Mouse (Mus musculus) lung, embryonic 14.5 days (tissue): Measurements from ENCODE around the gene Trp53bp1. TPM values are rescaled to one million over a fixed set of nuclear protein-coding genes. Genes with fewer than 3 reads are reported as not detected.

ENCODE experiments used
- ATAC-seq: fragments of 200-750 bp; cut with Nextera tagmentation; 2 replicates; pipeline ENCODE4 v1.8.0; 2017; ENCODE audit warnings: mild to moderate bottlenecking, moderate TSS enrichment, moderate library complexity; ENCODE audit not compliant: insufficient read depth
- DNase-seq: peaks from one replicate; pipeline ENCODE4 v3.0.0-alpha.2; 2015
- H3K27ac ChIP-seq: fragments of 300-500 bp; sonication (generic); 2 replicates; pipeline ENCODE4 v1.5.1; 2014; ENCODE audit warnings: low read depth, mild to moderate bottlenecking, moderate library complexity
- H3K27me3 ChIP-seq: fragments of 300-500 bp; sonication (generic); 2 replicates; pipeline ENCODE4 v1.6.1; 2014; ENCODE audit warnings: low read length, control low read depth; ENCODE audit not compliant: insufficient read depth
- H3K36me3 ChIP-seq: fragments of 300-500 bp; sonication (generic); 2 replicates; pipeline ENCODE4 v1.6.1; 2014; ENCODE audit warnings: control low read depth; ENCODE audit not compliant: insufficient read depth
- H3K4me1 ChIP-seq: fragments of 300-500 bp; sonication (generic); 2 replicates; pipeline ENCODE4 v1.6.1; 2014; ENCODE audit warnings: antibody characterized with exemption, control low read depth; ENCODE audit not compliant: insufficient read depth
- H3K4me2 ChIP-seq: fragments of 300-500 bp; sonication (generic); 2 replicates; pipeline ENCODE4 v1.6.1; 2014; ENCODE audit warnings: mild to moderate bottlenecking
- H3K4me3 ChIP-seq: fragments of 300-500 bp; sonication (generic); 2 replicates; pipeline ENCODE4 v1.5.1; 2014; ENCODE audit warnings: low read depth, low read length
- H3K9ac ChIP-seq: fragments of 300-500 bp; sonication (generic); 2 replicates; pipeline ENCODE4 v1.6.1; 2014
- H3K9me3 ChIP-seq: fragments of 300-500 bp; sonication (generic); 2 replicates; pipeline ENCODE4 v1.6.1; 2016; ENCODE audit warnings: low read depth, low read length, control low read depth
- CTCF ChIP-seq: IDR thresholded peaks from 2 replicates; pipeline ENCODE4 v1.5.1; 2016; ENCODE audit warnings: antibody characterized with exemption, low read depth
- WGBS: fragments of 180-500 bp; shearing (Covaris S2); extraction: QIAGEN DNeasy Blood & Tissue Kit; methylation state at CpG from one replicate; pipeline ENCODE4 v1.1.7; 2014; 5-methylcytosine and 5-hydroxymethylcytosine counted together
- polyA plus RNA-seq: library from polyadenylated mRNA; unstranded; fragments of >200 nt; fragmentation: Nextera tagmentation; extraction: Ambion mirVana; gene quantifications from 2 replicates; pipeline ENCODE4 v1.2.1, GENCODE M21; 2014

Trp53bp1 gene
- polyA plus RNA-seq, 1 experiment from 2014 or later = 73.6 TPM

DNA sequence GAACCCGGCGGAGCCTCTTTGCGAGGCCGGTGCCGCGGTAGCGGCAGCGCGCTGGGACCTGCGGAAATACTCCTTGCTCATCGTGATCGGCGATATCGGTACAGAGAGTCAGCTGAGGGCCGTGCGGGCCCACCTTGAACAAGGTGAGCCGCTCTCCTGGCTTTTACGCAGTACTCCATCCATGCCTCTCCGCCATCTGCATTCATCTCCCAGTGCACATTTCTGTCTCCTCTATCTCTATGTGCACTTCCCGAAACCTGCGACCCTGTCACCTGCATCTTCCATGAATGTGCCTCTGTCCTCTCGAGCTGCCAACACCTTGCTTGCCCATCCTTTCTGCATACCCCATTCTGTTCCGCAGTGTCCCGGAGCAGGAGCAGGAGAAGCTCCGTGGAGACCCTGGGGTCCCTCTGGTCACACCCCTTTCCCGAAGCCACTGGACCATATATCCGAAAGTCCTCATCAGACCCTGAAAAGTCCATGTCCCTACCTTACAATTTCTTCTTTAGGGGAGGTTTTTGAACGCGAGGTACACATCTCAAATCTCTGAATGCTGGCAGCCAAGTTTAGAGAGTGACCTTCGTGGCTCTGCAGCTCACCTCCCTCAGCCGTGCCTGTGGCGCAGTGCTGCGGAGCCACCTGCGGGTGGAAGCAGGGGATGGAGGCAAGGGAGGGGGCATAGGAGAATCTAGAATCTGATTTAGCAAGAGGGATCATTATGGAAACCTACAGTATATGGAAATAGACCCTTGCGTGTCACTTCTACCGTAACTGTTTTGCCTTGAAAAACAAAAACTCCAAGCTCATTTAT lies 18.7 kb upstream of the Trp53bp1 start:
- Histone ChIP-seq H3K27me3 (peaks cover 24% of the 10 kb centered on the region), H3K4me2 (peak overlapping the region; percentile 79), H3K9ac (peak overlapping the region; percentile 18), H3K4me3 (peak overlapping the region; percentile 38), H3K9me3 (no peaks in the 10 kb centered on the region), H3K4me1 (peaks cover 13% of the 10 kb centered on the region), H3K36me3 (no peaks in the 10 kb centered on the region), H3K27ac (no peak overlapping the region)
- 4% methylated on average over 36 of the region's 36 CpGs for WGBS
- no peak for DNase-seq
- TF ChIP-seq CTCF = no peak
- peak; percentile 62 for ATAC-seq

DNA sequence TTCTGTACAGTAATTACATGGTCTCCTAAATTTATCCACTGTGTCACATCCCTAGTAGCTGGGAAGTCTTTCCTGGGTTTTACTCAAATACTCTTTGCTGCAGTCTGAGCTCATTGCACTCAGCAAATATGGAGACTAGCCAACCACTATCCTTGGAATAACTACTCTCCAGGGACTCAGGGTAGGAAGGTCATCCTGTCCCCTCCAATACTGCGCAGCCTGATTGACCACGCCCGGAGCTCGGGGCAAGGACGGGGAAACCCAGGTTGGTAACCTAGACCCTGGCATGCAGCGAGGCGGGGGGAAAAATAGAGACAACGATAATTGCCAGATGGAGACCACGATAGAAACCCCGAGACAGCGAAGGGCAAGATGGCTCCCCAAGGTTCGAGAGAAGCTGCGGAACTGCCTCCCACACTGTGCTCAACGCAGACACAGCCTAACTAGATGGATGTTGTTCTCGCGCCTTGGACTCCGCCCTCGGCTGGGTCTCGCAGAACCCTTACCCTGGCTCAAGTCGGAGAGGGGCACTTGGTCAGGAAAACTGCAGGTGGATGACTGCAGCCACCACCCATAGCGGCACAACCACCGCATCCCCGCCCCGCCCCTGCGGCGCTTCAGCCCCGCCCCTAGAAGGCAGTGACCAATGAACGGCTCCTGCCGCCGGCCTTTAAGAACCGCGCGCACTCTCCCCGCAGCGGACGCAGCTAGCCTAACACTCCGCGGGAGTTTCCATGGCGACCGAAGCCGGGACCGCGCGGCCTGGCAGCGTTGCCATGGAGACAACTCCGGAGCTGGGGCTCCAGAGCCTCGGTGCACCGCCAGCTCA lies 17.9 kb upstream of the Trp53bp1 start, which contains the start of gene Map1a:
Gene Map1a (plus strand): TSS at position 700 of the 829 bp plus-strand sequence.
- no peaks in the 10 kb centered on the region for H3K9me3 ChIP-seq

DNA sequence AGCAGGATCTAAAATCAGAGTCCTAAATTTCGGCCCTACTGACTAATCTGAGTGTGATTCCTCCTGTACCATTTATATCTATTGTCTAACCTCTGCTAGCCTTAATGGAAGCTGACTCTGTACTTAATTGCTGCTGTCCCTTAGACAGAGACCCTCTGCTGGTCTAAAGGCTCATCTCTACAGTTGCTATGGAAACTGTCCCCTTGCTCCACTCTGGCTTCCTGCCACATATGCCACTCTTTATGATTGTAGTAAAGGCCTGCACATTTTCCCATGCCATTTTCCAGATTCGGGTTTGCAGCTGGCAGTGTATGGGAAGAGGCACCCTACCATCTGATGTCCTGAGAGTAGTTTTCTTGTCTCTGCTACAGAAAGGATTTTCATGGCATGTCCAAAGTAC lies 16.6 kb upstream of the Trp53bp1 start:
- DNase-seq (no peak), ATAC-seq (no peak)
- no peak overlapping the region for H3K9ac ChIP-seq
- H3K27ac ChIP-seq = no peak overlapping the region
- peaks cover 24% of the 10 kb centered on the region for H3K27me3 ChIP-seq
- no peaks in the 10 kb centered on the region for H3K9me3 ChIP-seq
- H3K4me1 ChIP-seq = 0 out of 2 replicates have a peak, but pooled peaks cover 3% of the 10 kb centered on the region
- H3K4me2 ChIP-seq = no peak overlapping the region
- no peaks in the 10 kb centered on the region for H3K36me3 ChIP-seq
- WGBS = 58% methylated on average over 2 of the region's 2 CpGs
- TF ChIP-seq CTCF = no peak
- no peak overlapping the region for H3K4me3 ChIP-seq

More for the DNA sequence above, 17.9 kb upstream of the Trp53bp1 start, which contains the start of gene Map1a:
- Histone ChIP-seq H3K9ac (peak within 1 kb of the TSS; percentile 18), H3K4me2 (peak within 1 kb of the TSS; percentile 79), H3K27me3 (peaks cover 24% of the 10 kb centered on the region), H3K4me3 (peak within 1 kb of the TSS; percentile 38), H3K4me1 (peaks cover 4% of the 10 kb centered on the region), H3K27ac (no peak within 1 kb of the TSS), H3K36me3 (no peaks in the 10 kb centered on the region)
- 0 out of 2 replicates have a peak, but pooled peaks have one; percentile 2 for TF ChIP-seq CTCF
- peak; percentile 98 for ATAC-seq
- 2% methylated on average over 48 of the region's 48 CpGs for WGBS
- peak; percentile 98 for DNase-seq

GRCm38 (mm10) chr2:121271928-121272516 lies 815 bp upstream of the Trp53bp1 start:
- peak overlapping the region; percentile 78 for H3K4me2 ChIP-seq
- 0 out of 2 replicates have a peak, but pooled peaks cover 6% of the 10 kb centered on the region for H3K4me1 ChIP-seq
- no peak overlapping the region for H3K9ac ChIP-seq
- H3K27me3 ChIP-seq = no peaks in the 10 kb centered on the region
- H3K9me3 ChIP-seq = no peaks in the 10 kb centered on the region
- DNase-seq (no peak), ATAC-seq (no peak)
- 28% methylated on average over 4 of the region's 4 CpGs for WGBS
- H3K4me3 ChIP-seq = peak overlapping the region; percentile 78; the same call in 1 of the 2 replicates
- H3K36me3 ChIP-seq = peaks cover 31% of the 10 kb centered on the region
- no peak for TF ChIP-seq CTCF
- no peak overlapping the region for H3K27ac ChIP-seq

- peak overlapping the region; percentile 78 for H3K4me2 ChIP-seq
- H3K27me3 ChIP-seq = no peaks in the 10 kb centered on the region
- H3K4me3 ChIP-seq = peak overlapping the region; percentile 78
- WGBS = 1% methylated on average over 35 of the region's 35 CpGs
- DNase-seq = peak; percentile 23
- H3K36me3 ChIP-seq = peaks cover 34% of the 10 kb centered on the region
- peak overlapping the region; percentile 74 for H3K9ac ChIP-seq
- H3K4me1 ChIP-seq = 0 out of 2 replicates have a peak, but pooled peaks cover 6% of the 10 kb centered on the region
- peak; percentile 89 for ATAC-seq
- no peaks in the 10 kb centered on the region for H3K9me3 ChIP-seq
- H3K27ac ChIP-seq = peak overlapping the region; percentile 75
- no peak for TF ChIP-seq CTCF
Observed at GRCm38 (mm10) chr2:121270521-121271235, 529 bp downstream of the Trp53bp1 start.

DNA sequence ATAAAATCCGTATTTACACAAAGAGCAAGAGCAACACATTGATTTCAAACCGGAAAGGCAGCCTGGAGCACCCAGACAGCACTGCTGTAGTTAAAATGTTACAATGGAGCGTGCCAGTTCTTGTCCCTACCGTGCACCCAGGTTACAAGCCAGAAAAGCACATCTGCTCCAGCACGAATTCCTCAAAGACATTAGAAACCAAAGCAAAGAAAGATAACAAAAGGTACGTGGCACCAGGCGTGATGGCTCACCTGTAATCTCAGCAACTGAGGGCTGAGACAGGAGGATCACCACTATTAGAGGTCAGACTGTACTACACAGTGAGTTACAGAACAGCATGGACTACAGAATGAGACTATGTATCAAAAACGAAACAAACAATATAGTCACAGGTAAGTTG lies 2.8 kb downstream of the Trp53bp1 start:
- 0 out of 2 replicates have a peak, but pooled peaks cover 6% of the 10 kb centered on the region for H3K4me1 ChIP-seq
- H3K4me3 ChIP-seq = no peak overlapping the region
- no peaks in the 10 kb centered on the region for H3K27me3 ChIP-seq
- no peak for ATAC-seq
- no peak for TF ChIP-seq CTCF
- WGBS = 73% methylated on average over 8 of the region's 8 CpGs
- peaks cover 41% of the 10 kb centered on the region for H3K36me3 ChIP-seq
- no peak overlapping the region for H3K27ac ChIP-seq
- no peak overlapping the region for H3K9ac ChIP-seq
- no peaks in the 10 kb centered on the region for H3K9me3 ChIP-seq
- no peak for DNase-seq
- no peak overlapping the region for H3K4me2 ChIP-seq
